Mouse (Mus musculus) left cerebral cortex, postnatal 14 days (tissue): ENCODE data around the gene Tmem150b. TPM values are rescaled to one million over a fixed set of nuclear protein-coding genes. Genes with fewer than 3 reads are reported as not detected.

Experiments used
- DNase-seq, 2 experiments: peaks; one replicate each; pipeline ENCODE4 v3.0.0; 2021 to 2022; ENCODE audit warnings: low spot score in 2 of 2, mixed read lengths in 1 of 2
- intact Hi-C: fragments of 180-260 bp; cut with DNase I; formaldehyde crosslinking; loops from one replicate; pipeline ENCODE4 v1.15.1; 2025
- total RNA-seq, 2 experiments: library from RNA; stranded (reverse); gene quantifications; 2 replicates each; pipeline ENCODE4 v1.2.3; 2021

The Tmem150b gene
- total RNA-seq, 2 experiments from 2014 or later: 0.21 TPM; not detected in 1

DNA sequence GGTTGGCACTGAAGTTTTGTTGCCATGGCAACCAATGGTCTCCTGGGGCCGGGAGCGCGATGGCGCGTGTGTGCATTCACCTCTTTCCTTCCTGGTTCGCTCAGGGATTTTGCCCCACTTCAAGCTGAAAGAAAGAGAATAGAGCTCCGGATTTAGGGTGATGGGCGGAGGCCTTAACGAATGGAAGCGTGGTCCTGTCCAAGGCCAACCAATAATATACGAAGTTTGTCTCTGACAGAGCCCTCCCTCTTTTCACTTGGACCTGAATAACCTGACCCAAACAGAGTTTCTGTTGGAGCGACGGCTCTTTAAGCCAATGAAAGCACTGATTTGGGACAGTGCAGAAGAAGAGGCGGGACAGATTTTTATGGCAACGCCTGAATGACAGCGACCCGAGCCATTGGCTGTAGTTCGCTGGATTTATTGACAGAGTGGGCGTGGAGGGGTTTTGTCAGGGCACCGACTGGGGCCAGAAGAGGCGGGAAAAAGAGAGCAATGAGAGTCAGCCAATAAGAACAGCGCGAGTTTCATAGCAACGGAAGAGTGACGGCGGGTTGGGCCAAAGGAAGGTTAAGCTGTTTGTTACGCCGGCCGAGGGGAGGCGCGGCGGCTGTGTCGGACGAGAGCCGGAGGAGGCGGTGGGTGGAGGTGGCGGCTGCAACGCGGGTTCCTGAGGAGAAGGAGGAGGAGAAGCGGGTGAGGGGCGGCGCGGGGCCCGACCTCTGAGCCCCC, 14.7 kb upstream of the Tmem150b start, which contains the start of gene Kmt5c:
Kmt5c (plus strand) TSS at position 572 of the 732 bp plus-strand sequence.
- intact Hi-C loops: loop anchor here (5.0 kb wide), 1 partner anchor 53 kb away; the partner anchor contains the start of gene Rpl28
- DNase-seq: peak; percentile 99 to 100

DNA sequence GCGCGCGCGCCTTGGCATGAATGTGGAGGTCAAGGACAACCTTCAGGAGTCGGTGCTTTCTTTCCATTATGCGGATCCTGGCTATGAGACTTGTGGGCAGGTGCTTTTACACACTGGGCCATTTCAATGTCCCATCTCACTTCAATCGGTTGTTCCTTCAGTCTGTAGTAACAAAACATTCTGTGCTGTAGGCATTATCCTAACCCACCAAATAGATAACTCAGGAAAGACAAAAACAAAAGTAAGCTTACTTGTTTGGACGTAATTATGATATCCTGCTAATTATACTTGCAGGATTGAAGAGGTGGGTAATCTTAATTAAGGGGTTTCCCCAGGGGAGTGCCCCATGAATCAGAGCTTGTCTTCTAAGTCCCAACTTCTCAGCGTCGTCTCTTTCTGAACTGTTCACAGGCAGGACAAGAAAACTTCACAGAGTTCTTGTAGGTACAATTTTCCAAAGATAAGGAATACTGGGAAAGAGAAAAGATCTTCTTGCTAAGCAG, 14.0 kb upstream of the Tmem150b start:
- intact Hi-C loops: no loop called here
- DNase-seq: no peak

DNA sequence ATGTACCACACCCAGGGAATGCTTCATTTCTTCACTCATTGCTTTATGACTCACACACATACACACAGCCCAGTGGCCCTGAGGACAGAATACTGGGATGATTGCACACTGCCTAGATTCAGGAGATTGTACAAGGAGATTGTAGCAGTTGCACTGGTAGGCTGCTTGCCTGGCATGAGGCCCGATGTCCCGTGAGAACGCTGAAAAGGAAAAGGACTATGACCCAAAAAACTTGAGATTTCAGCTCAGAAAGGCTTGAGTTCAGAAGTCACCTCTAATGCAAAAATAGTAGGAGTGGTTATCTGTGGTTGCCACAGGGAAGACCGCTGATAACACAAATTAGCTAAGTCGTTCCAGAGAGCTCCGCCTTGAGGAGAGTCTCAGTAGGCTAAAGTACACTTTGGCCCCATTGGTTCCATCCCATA, 7.9 kb upstream of the Tmem150b start:
- no peak for DNase-seq
- intact Hi-C loops: no loop called here

DNA sequence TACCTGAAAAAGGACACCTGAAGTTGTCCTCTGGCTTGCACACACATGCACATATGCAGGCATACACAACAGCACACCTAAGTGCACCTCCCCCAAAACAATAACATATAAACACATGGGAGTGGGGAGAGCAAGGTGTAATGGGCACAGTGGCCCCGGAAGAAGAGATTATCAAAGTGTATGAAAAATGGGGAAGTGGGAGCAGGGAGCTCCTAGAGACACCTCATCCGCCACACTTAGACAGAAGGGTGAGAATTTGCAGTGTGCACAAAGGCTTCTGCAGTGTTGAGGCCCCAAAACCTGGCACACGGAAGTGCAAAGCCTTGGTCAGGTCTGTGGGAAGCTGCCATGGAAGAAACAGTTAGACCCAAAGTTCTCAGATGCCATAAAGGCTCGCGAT, 6.0 kb upstream of the Tmem150b start:
- intact Hi-C loops: no loop called here
- DNase-seq: no peak

DNA sequence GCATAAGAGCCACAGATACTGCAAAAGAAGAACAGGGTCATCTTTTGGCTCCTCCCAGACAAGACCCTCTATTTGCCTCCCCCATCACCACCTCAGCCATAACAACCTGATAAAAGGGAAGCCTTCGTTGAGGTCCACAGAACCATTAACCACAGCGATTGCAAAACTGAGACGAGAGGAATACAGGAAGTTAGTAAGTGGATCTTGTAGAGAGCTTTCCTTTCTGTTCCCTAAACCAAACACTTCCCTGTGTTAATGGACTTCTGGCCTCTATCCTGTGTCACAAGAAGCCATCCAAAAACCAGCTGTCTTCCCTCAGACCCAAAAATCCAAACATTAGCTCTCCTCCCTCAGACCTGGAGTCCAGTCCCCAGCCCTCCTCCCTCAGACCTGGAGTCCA, 690 bp downstream of the Tmem150b start:
- DNase-seq: no peak
- intact Hi-C loops: no loop called here

DNA sequence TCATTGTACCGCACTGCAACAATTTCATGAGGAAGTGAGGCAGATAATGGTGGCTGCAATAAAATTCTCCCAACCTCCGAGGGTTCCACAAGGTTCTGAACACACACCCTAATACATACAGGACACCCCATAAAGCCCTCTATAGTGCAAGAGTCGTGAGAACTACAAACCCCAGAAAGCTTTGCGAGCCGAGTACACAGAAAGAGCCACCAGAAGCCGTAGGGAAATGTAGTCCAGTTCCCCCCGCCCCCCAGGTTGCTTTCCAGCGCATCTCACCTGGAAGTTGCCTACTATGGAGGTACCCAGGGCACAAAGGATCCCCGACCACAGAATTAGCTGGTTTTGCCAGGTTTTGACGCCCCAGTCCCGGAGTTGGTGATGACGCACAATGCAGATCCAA, 1.5 kb downstream of the Tmem150b start:
- DNase-seq: peak in 1 of 2 experiments; percentile 44
- intact Hi-C loops: no loop called here

DNA sequence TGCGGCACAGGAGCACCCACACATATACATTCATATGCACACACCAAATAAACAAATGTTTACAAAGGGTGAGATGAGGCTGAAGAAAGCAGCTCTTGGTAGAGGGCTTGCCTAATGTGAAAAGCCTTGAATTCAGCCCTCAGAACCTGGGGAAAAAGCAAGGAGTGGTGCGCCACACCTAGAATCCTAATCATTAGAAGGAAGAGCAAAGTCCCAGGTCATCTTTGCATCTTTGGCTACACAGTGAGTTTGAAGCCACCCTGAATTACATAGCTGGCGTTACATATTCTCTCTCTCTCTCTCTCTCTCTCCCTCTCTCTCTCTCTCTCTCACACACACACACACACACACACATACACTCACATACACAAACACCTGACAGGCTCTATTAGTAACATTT, 5.8 kb downstream of the Tmem150b start:
- DNase-seq: no peak
- intact Hi-C loops: loop anchor here (10.0 kb wide), 1 partner anchor 76 kb away; the partner anchor contains the start of gene Rpl28

DNA sequence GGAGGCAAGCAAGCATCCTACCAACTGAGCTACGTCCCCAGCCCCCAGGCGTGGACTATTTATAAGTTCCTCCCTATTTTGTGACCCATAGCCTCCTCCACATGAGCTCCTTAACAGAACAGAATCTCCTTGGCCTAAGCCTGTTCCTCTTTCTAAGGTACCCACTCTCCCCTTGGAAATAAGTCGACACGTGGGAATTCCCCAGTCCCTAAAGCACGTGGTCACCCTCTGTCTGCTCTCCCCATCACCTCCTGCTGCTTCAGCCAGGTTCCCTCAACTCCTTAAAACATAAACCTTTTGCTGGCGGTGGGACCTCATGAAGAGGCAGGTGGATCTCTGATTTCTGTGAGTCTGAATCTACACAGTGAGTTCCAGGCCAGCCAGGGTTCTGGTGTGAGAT, 8.1 kb downstream of the Tmem150b start:
- intact Hi-C loops: loop anchor here (10.0 kb wide), 1 partner anchor 78 kb away; the partner anchor contains the start of gene Rpl28
- DNase-seq: no peak

DNA sequence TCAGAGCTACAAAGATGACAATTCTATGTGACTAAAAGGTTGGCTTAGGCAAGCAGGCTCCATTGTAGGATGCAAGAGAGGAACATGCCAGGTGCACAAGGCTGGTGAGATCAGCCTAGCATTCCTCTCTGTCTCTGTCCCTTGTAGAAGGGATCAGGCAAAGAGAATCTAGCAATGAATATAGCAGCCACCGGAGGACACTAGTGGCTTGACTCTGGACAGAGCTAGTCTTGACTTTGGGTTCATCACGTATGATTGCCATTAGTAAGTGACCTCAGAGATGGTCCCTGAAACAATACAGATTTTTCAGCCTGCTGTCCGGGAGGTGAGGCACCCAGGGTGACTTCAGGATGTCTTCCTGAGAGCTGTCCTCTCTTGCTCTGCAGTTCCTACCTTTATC, 12.5 kb downstream of the Tmem150b start:
- no peak for DNase-seq
- intact Hi-C loops: loop anchor here (10.0 kb wide), 1 partner anchor 82 kb away; the partner anchor contains the start of gene Rpl28

DNA sequence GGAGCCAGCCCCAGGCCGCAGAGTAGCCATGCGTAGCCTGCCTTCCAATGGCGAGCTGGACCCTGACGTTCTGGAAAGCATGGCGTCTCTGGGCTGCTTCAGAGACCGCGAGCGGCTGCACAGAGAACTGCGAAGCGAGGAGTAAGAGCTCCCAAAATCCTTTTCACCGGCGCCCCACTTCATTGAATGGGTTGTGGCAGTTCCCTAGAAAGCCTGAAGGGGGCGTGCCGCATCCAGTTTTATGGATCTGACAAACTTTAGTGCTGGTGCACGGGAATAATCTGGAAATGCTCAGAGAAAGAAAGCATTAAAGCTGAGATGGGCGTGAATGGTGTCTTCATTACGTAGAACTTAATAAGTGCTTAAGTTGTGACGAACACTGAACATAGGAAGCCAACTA, 20.0 kb downstream of the Tmem150b start:
- DNase-seq: peak in 1 of 2 experiments; percentile 60
- intact Hi-C loops: no loop called here

DNA sequence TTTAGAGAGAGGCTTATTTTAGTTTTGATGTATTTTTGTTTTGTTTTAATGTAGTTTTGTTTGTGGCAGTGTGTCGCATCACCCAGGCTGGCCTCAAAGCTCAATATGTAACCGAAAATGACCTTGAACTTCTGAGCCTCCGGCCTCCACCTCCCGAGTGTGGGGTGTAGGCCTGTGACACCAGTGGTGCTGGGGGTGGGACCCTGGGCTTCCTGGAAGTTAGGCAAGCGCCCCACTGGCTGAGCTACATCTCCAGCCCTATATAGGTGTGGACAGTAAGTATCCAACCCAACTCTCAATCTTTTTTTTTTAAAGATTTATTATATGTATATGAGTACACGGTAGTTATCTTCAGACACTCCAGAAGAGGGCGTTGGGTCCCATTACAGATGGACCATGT, 21.9 kb downstream of the Tmem150b start:
- intact Hi-C loops: no loop called here
- no peak for DNase-seq

DNA sequence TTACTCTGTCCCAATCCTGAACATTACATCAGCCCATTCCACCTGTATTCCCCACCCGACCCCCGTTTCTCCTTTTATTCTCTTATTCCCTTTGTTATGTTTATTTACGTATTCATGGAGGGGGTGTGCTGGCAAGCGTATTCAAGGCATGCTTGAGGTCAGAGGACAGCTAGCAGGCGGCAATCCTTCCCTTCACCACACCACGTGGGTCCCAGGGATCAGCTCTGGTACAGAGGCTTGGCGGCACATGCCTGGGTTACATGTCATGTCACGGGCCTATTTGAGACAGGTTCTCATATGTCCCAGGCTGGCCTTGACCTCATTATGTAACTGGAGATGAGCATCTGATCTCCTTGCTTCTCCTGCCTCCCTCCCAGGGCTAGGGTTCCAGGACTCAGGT, 22.7 kb downstream of the Tmem150b start:
- intact Hi-C loops: no loop called here
- no peak for DNase-seq

DNA sequence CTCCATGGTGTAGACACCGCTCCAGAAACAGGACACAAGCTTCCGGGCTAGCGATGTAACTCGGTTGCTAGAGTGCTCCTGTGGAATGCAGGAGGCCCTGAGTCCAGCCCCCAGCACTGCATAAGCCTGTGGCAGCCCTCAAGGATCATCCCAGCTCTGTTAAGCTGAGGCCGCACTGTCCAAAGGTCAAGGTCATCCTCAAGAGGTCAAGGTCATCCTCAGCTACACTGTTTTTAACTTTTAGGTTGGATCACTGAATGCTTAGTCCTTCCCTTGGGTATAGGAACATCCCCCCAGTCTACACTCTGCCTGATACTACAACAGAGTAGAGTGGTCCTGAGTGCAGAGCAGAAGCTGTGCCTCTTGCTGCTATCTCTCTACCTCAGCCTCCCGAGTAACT, 32.0 kb downstream of the Tmem150b start:
- intact Hi-C loops: loop anchor here (5.0 kb wide), 1 partner anchor 114 kb away; no protein-coding TSS in a partner anchor
- DNase-seq: no peak

DNA sequence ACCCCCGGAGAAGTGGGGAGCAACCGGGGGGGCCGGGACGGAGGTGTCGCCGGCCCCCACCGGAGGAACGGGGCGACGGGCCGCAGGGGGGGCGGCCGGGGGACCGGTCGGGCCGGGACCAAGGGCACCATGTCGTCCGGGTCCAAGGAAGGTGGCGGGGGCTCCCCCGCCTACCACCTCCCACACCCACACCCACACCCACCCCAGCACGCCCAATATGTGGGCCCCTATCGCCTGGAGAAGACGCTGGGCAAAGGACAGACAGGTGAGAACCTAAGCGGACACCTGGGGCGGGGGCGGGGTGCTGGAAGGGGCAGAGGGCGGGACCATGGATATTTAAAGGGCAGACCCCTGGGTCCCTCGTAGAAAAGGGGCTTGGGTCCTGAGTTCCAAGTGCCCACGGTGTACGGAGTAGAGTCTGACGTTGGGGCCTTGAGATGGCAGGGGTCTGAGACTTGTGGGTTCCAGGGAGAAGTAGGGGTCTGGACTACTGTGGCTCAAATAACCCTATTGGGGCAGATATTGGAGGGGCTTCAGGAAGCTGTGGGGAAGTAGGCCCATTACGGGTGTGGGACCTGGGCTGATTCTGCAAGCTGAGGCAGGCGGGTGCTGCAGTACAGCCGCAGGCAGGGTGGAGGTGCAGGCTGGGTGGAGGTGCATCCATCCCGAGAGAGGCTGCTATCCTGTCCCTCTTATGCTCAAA, 33.9 kb downstream of the Tmem150b start:
- intact Hi-C loops: loop anchor here (5.0 kb wide), 1 partner anchor 116 kb away; no protein-coding TSS in a partner anchor
- DNase-seq: peak in 1 of 2 experiments; percentile 38

DNA sequence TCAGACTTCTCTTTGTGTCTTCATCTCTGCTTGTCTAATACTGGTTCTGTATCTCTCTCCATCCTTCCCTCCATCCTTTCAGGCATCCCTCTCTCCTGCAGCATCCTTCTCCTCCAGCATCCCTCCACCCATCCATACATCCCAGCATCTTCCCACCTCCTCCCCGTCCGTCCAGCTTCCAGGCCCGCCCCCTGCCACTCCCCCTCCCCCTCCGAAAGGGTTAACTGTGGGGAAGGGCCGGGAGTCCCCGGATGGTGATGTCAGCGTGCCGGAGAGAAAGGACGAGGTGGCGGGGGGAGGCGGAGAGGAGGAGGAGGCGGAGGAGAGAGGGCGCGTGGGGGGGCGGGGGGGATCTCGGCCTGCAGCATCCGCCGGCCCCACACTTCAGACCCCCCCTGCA, 34.7 kb downstream of the Tmem150b start, which contains the start of gene Brsk1:
Brsk1 (plus strand) TSS at position 218 of the 400 bp plus-strand sequence.
- intact Hi-C loops: loop anchor here (5.0 kb wide), 1 partner anchor 117 kb away; no protein-coding TSS in a partner anchor

DNA sequence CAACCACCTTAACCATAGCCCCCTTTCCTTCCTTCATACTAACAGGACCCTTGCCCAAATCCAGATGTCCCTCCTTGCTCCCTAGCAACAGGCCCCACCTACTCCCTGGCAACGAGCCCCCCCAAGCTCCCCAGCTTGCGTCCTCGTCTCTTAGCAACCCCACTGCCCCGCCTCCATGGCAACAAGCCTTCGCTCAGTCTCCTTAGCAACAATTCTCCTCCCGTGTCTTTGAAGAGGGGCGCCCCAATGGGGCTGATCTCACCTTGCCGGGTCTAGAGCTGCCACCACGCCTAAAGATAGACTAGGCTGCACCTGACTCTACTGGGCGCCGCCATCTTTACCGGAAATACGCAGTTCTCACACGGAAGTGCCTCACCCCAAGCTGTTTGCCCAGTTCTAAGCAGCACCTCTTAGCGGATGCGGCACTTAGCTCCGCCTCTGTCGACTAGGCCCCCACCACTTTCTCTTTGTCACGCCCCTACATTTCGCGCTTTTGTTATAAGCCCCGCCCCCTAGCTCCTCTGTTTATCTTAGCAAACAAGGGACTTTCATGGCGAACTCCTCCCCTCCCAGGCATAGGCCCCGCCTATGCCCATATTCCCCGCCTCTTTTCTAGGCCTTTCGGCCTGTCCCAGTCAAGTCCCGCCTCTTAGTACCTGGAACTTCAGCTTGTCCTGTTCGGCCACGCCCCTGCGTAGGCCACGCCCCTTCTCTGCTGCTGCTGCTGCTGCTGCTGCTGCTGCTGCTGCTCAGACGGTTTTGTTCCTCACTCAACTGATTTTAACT, 40.2 kb downstream of the Tmem150b start, which contains the start of gene Hspbp1:
Hspbp1 (minus strand) TSS at position 437 of the 786 bp plus-strand sequence.
- intact Hi-C loops: no loop called here
- peak; percentile 89 to 94 for DNase-seq

More for the DNA sequence above, 34.7 kb downstream of the Tmem150b start, which contains the start of gene Brsk1:
- DNase-seq: peak; percentile 85 to 88

DNA sequence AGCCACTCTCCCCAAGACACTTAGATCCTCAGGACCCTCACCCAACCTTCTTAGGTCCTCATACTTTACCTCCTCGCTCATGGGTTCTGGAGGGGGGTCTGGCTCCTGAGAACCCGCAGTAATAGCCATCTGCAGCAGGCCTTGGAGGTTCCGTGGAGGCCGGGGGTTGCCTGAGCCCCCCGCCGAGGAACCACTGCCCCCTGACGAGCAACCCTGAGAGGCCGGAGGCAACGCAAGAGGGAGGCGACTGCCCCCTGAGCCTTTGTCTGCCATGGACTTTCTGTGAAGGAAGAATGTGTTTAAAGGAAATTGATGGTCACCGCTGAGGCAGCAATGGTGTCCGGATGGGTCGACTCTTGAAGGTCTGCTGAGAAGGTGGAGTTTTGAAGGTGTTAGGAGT, 40.8 kb downstream of the Tmem150b start:
- intact Hi-C loops: no loop called here

DNA sequence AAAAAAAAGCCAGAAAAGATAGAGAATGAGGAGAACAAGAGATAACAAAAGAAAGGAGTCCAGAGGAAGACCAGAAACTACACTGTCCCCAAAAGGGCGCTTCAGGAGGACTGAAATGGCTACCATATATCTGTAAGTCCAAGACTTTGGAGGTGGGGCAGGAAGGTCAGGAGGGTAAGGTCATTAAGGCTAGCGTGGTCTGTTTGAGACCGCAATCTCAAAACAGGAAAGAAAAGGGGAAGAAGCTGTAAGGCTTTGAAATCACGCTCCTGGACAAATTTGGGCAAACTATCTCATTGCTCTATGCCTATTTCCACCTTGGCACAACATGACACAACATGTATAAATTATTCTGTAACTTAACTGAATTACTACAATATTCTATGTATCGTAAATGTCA, 41.7 kb downstream of the Tmem150b start:
- DNase-seq: no peak
- intact Hi-C loops: no loop called here

More for the DNA sequence above, 40.8 kb downstream of the Tmem150b start:
- no peak for DNase-seq

DNA sequence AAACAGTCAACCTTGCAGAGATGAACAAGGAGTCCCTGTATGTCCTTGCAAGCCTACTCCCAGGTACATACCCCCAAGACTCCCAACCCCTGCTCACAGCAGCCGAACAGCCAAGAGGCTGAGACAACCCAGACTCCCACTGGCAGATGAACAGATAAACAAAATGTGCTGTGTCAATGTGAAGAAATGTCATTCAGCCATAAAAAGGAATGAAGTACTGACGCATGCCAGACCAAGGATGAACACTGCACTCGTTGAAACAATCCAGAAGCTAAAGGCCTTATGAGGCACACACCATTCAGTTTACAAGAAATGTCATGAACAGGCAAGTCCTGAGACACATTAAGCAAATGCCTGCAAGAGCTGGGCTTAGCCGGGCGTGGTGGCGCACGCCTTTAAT, 49.8 kb downstream of the Tmem150b start:
- no peak for DNase-seq
- intact Hi-C loops: no loop called here
